Mouse (Mus musculus) small intestine, adult 2 months (tissue): ENCODE measurements around the gene Hmgcs1.

ENCODE experiments used
- CTCF ChIP-seq: fragments of 200-500 bp; IDR thresholded peaks from 2 replicates; pipeline ENCODE4 v1.5.1; 2012; ENCODE audit warnings: low read depth, mild to moderate bottlenecking, control low read depth, inconsistent platforms, low read length, moderate library complexity, mixed read lengths; ENCODE audit not compliant: insufficient replicate concordance, insufficient read length; ENCODE audit errors: extremely low read depth
- POLR2A ChIP-seq: fragments of 200-500 bp; IDR thresholded peaks from 2 replicates; pipeline ENCODE4 v1.6.1; 2012; ENCODE audit warnings: low read depth, mild to moderate bottlenecking, control low read depth, inconsistent platforms, low read length, moderate library complexity

- TF ChIP-seq POLR2A (no peak), CTCF (no peak)
Measured at GRCm38 (mm10) chr13:119707906-119708305, 17.7 kb downstream of the Hmgcs1 start.
